Mouse (Mus musculus) spleen, adult 10 weeks (tissue): Measurements from ENCODE around the gene Pcca. TPM values are rescaled to one million over a fixed set of nuclear protein-coding genes. Genes with fewer than 3 reads are reported as not detected.

Experiments
- polyA plus RNA-seq: library from polyadenylated mRNA; stranded (reverse); fragments of 350-450 nt; fragmentation: Illumina TruSeq; extraction: RNeasy Lipid Tissue Mini Kit (QIAGEN cat#74804); gene quantifications from one replicate; pipeline ENCODE4 v1.2.3, GENCODE M21; 2015; ENCODE audit warnings: low replicate concordance; ENCODE audit not compliant: insufficient read depth

Gene Pcca
- 17.6 TPM for polyA plus RNA-seq

GRCm38 (mm10) chr14:122534017-122534924, at the start of gene Pcca:
Gene Pcca (plus strand): TSS chr14:122534324.

DNA sequence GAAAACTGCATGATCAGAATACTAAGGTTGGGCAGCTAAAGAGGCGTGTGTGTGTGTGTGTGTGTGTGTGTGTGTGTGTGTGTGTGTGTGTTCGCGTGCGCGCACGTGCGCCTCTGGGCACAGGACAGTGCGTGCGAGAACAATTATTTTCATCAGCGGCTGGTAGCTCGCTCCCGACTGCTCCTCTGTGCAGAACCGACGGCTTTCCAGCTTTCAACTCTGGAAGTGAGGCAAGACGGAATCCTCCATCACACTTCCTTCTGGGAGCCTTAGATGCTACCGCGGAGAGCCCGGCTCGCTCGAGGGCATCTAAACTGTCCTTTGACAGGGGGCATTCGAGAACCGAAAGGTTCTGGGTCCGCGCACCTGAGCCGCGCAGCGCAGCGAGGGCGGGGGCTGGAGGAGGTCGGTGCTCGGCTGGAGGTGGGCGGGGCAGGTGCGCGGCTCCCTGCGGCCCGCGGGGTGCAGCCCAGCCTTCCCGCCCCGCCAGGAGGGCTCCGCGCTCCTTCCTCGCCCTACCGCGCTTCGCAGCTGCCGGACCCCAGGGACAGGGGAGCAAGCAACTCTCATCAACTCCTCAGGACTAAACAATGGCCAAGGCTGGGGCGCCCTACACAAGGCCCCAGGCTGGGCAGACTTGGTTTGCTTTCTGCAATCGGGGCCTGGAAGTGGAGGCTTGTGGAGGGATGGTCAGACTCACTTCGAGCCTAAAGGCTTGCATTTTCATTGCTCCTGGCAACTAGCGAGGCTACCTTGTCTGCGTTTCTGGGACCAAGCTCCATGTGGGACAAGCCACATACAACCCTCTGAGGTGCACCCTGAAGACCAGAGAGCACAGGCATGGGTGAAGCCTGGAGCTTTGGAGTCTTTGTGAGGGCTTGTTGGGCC, 43.4 kb upstream of the Pcca start, which contains the start of gene Gm10837:
Gene Gm10837, plus strand, starts transcription at position 146 of the 888 bp plus-strand sequence.

DNA sequence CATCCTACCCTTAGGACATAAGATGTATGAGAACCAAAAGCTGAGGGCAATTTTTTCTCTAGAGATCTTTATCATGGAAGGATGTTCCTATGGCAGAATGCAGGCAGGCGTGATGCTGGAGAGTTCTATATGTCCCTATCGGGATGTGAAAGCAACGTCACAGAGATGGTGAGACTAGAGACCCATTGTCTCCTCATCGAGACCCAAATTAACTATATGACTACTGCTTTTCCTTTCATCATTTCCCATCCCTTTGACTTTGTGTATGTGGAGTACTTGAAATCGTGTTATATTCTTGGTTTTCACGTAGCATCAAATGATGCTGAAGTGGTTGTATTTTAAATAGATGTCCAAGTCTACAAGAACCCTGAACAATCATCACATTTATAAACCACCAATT, 379.5 kb downstream of the Pcca start, which contains the start of gene Ggact:
Gene Ggact, minus strand, starts transcription at position 101 of the 400 bp plus-strand sequence.

Other genes starting within 250 kb of the Pcca start
- gene Gm5089, start 83.2 kb upstream of the Pcca start, polyA plus RNA-seq = not detected
- gene Zic5, start 68.6 kb upstream of the Pcca start, polyA plus RNA-seq = not detected
- not detected for gene Zic2, start 58.9 kb upstream of the Pcca start, polyA plus RNA-seq
- not detected for gene Gm10837, start 43.7 kb upstream of the Pcca start, polyA plus RNA-seq